Mouse (Mus musculus) stomach, embryonic 16.5 days (tissue): ENCODE data around the gene Vamp5. TPM values are rescaled to one million over a fixed set of nuclear protein-coding genes. Genes with fewer than 3 reads are reported as not detected.

Source experiments
- ATAC-seq: fragments of 200-750 bp; cut with Nextera tagmentation; 2 replicates; pipeline ENCODE4 v1.8.0; 2017; ENCODE audit warnings: moderate number of reproducible peaks, moderate TSS enrichment; ENCODE audit not compliant: insufficient read depth, low FRiP score
- H3K27ac ChIP-seq: fragments of 300-500 bp; sonication (generic); 2 replicates; pipeline ENCODE4 v1.5.1; 2014; ENCODE audit warnings: low read length
- H3K27me3 ChIP-seq: fragments of 300-500 bp; sonication (generic); 2 replicates; pipeline ENCODE4 v1.6.1; 2014; ENCODE audit warnings: low read length, control low read depth, mixed read lengths; ENCODE audit not compliant: control insufficient read depth, insufficient read depth
- H3K36me3 ChIP-seq: fragments of 300-500 bp; sonication (generic); 2 replicates; pipeline ENCODE4 v1.6.1; 2014; ENCODE audit warnings: low read length; ENCODE audit not compliant: control insufficient read depth, insufficient read depth
- H3K4me1 ChIP-seq: fragments of 300-500 bp; sonication (generic); 2 replicates; pipeline ENCODE4 v1.6.1; 2014; ENCODE audit warnings: low read length, control low read depth, mixed read lengths; ENCODE audit not compliant: control insufficient read depth, insufficient read depth
- H3K4me2 ChIP-seq: fragments of 300-500 bp; sonication (generic); 2 replicates; pipeline ENCODE4 v1.6.1; 2014; ENCODE audit warnings: low read depth, low read length, mixed read lengths
- H3K4me3 ChIP-seq: fragments of 300-500 bp; sonication (generic); replicated peaks from 2 replicates; pipeline ENCODE4 v1.5.1; 2014; ENCODE audit warnings: mild to moderate bottlenecking, low read length
- H3K9ac ChIP-seq: fragments of 300-500 bp; sonication (generic); 2 replicates; pipeline ENCODE4 v1.6.1; 2014; ENCODE audit warnings: low read length
- H3K9me3 ChIP-seq: fragments of 300-500 bp; sonication (generic); replicated peaks from 2 replicates; pipeline ENCODE4 v1.6.1; 2016; ENCODE audit warnings: low read length, control low read depth; ENCODE audit not compliant: control insufficient read depth
- WGBS: fragments of 180-500 bp; shearing (Covaris S2); extraction: QIAGEN DNeasy Blood & Tissue Kit; methylation state at CpG from one replicate; pipeline ENCODE4 v1.1.7; 2014; 5-methylcytosine and 5-hydroxymethylcytosine counted together
- polyA plus RNA-seq: library from polyadenylated mRNA; unstranded; fragments of >200 nt; fragmentation: Nextera tagmentation; extraction: Ambion mirVana; gene quantifications from 2 replicates; pipeline ENCODE4 v1.2.1, GENCODE M21; 2015

Vamp5 gene
- polyA plus RNA-seq, 1 experiment from 2014 or later = 30.4 TPM

GRCm38 (mm10) chr6:72415181-72415580, 34.9 kb upstream of the Vamp5 start:
- H3K27ac ChIP-seq = no peak overlapping the region
- H3K9me3 ChIP-seq = no peaks in the 10 kb centered on the region
- peak overlapping the region; percentile 93 for H3K4me3 ChIP-seq
- peaks cover 15% of the 10 kb centered on the region for H3K4me1 ChIP-seq
- peak overlapping the region; percentile 95 for H3K9ac ChIP-seq
- WGBS = 81% methylated on average over 5 of the region's 5 CpGs
- H3K4me2 ChIP-seq = peak overlapping the region; percentile 75
- H3K36me3 ChIP-seq = peaks cover 6% of the 10 kb centered on the region; the same call in 1 of the 2 replicates
- ATAC-seq = no peak
- H3K27me3 ChIP-seq = no peaks in the 10 kb centered on the region

- peak within 1 kb of the TSS; percentile 75 for H3K4me2 ChIP-seq
- H3K4me1 ChIP-seq = peaks cover 15% of the 10 kb centered on the region
- under 1% methylated on average over 33 of the region's 33 CpGs for WGBS
- no peaks in the 10 kb centered on the region for H3K9me3 ChIP-seq
- H3K9ac ChIP-seq = peak within 1 kb of the TSS; percentile 95
- peaks cover 6% of the 10 kb centered on the region; the same call in 1 of the 2 replicates for H3K36me3 ChIP-seq
- H3K4me3 ChIP-seq = peak within 1 kb of the TSS; percentile 93
- H3K27me3 ChIP-seq = no peaks in the 10 kb centered on the region
- peak; percentile 96 for ATAC-seq
- H3K27ac ChIP-seq = peak within 1 kb of the TSS; percentile 73
Measured at GRCm38 (mm10) chr6:72414076-72414756, 33.9 kb upstream of the Vamp5 start, which contains the start of gene Ggcx. TSS of gene Ggcx (plus strand) at chr6:72414308.

- H3K4me1 ChIP-seq = peaks cover 7% of the 10 kb centered on the region
- ATAC-seq = no peak
- no peaks in the 10 kb centered on the region for H3K36me3 ChIP-seq
- 76% methylated on average over 7 of the region's 7 CpGs for WGBS
- no peaks in the 10 kb centered on the region for H3K9me3 ChIP-seq
- H3K27me3 ChIP-seq = no peaks in the 10 kb centered on the region
- no peak overlapping the region for H3K27ac ChIP-seq
- H3K4me2 ChIP-seq = no peak overlapping the region
- no peak overlapping the region for H3K4me3 ChIP-seq
- H3K9ac ChIP-seq = no peak overlapping the region; the same call in 1 of the 2 replicates
Measured at GRCm38 (mm10) chr6:72410518-72410917, 30.2 kb upstream of the Vamp5 start.

GRCm38 (mm10) chr6:72410003-72410402, 29.7 kb upstream of the Vamp5 start:
- no peak overlapping the region for H3K27ac ChIP-seq
- no peaks in the 10 kb centered on the region for H3K9me3 ChIP-seq
- H3K4me3 ChIP-seq = no peak overlapping the region
- no peak overlapping the region for H3K4me2 ChIP-seq
- H3K4me1 ChIP-seq = peaks cover 3% of the 10 kb centered on the region
- no peaks in the 10 kb centered on the region for H3K36me3 ChIP-seq
- WGBS = 28% methylated on average over 1 of the region's 1 CpGs
- H3K9ac ChIP-seq = no peak overlapping the region
- no peak for ATAC-seq
- H3K27me3 ChIP-seq = no peaks in the 10 kb centered on the region

GRCm38 (mm10) chr6:72409567-72409966, 29.3 kb upstream of the Vamp5 start:
- Histone ChIP-seq H3K27ac (no peak overlapping the region), H3K27me3 (no peaks in the 10 kb centered on the region), H3K4me2 (no peak overlapping the region), H3K9ac (no peak overlapping the region), H3K9me3 (no peaks in the 10 kb centered on the region), H3K4me1 (no peaks in the 10 kb centered on the region), H3K36me3 (no peaks in the 10 kb centered on the region), H3K4me3 (no peak overlapping the region)
- no peak for ATAC-seq
- 11% methylated on average over 3 of the region's 3 CpGs for WGBS

GRCm38 (mm10) chr6:72407119-72407518, 26.9 kb upstream of the Vamp5 start:
- no peak overlapping the region for H3K9ac ChIP-seq
- no peak overlapping the region for H3K27ac ChIP-seq
- no peaks in the 10 kb centered on the region for H3K36me3 ChIP-seq
- no peak overlapping the region for H3K4me3 ChIP-seq
- no peaks in the 10 kb centered on the region for H3K27me3 ChIP-seq
- H3K4me1 ChIP-seq = no peaks in the 10 kb centered on the region
- ATAC-seq = peak; percentile 63
- WGBS = 7% methylated on average over 5 of the region's 5 CpGs
- no peak overlapping the region for H3K4me2 ChIP-seq
- H3K9me3 ChIP-seq = no peaks in the 10 kb centered on the region

GRCm38 (mm10) chr6:72405356-72405755, 25.1 kb upstream of the Vamp5 start:
- no peak overlapping the region for H3K9ac ChIP-seq
- no peak overlapping the region for H3K27ac ChIP-seq
- no peak for ATAC-seq
- no peaks in the 10 kb centered on the region for H3K9me3 ChIP-seq
- H3K27me3 ChIP-seq = no peaks in the 10 kb centered on the region
- H3K36me3 ChIP-seq = no peaks in the 10 kb centered on the region
- WGBS = 75% methylated on average over 7 of the region's 7 CpGs
- no peaks in the 10 kb centered on the region for H3K4me1 ChIP-seq
- no peak overlapping the region for H3K4me2 ChIP-seq
- no peak overlapping the region for H3K4me3 ChIP-seq

GRCm38 (mm10) chr6:72401875-72402274, 21.6 kb upstream of the Vamp5 start:
- H3K27me3 ChIP-seq = no peaks in the 10 kb centered on the region
- H3K27ac ChIP-seq = no peak overlapping the region
- H3K4me3 ChIP-seq = no peak overlapping the region
- WGBS = 22% methylated on average over 7 of the region's 7 CpGs
- no peaks in the 10 kb centered on the region for H3K4me1 ChIP-seq
- no peak overlapping the region for H3K4me2 ChIP-seq
- H3K9me3 ChIP-seq = no peaks in the 10 kb centered on the region
- no peak for ATAC-seq
- no peaks in the 10 kb centered on the region for H3K36me3 ChIP-seq
- no peak overlapping the region for H3K9ac ChIP-seq

GRCm38 (mm10) chr6:72399967-72400366, 19.7 kb upstream of the Vamp5 start:
- Histone ChIP-seq H3K9ac (no peak overlapping the region), H3K4me1 (no peaks in the 10 kb centered on the region), H3K27me3 (no peaks in the 10 kb centered on the region), H3K9me3 (no peaks in the 10 kb centered on the region), H3K4me2 (no peak overlapping the region), H3K4me3 (no peak overlapping the region), H3K27ac (no peak overlapping the region), H3K36me3 (no peaks in the 10 kb centered on the region)
- no peak for ATAC-seq
- WGBS = 54% methylated on average over 2 of the region's 2 CpGs
